Mouse (Mus musculus) cerebellum, postnatal 4 days (tissue): ENCODE measurements around the gene Atrip.

Experiments used
- DNase-seq, 2 experiments: peaks; one replicate each; pipeline ENCODE4 v3.0.0; 2022; ENCODE audit warnings: low spot score in 2 of 2, mixed read lengths in 1 of 2

The Atrip gene

DNA sequence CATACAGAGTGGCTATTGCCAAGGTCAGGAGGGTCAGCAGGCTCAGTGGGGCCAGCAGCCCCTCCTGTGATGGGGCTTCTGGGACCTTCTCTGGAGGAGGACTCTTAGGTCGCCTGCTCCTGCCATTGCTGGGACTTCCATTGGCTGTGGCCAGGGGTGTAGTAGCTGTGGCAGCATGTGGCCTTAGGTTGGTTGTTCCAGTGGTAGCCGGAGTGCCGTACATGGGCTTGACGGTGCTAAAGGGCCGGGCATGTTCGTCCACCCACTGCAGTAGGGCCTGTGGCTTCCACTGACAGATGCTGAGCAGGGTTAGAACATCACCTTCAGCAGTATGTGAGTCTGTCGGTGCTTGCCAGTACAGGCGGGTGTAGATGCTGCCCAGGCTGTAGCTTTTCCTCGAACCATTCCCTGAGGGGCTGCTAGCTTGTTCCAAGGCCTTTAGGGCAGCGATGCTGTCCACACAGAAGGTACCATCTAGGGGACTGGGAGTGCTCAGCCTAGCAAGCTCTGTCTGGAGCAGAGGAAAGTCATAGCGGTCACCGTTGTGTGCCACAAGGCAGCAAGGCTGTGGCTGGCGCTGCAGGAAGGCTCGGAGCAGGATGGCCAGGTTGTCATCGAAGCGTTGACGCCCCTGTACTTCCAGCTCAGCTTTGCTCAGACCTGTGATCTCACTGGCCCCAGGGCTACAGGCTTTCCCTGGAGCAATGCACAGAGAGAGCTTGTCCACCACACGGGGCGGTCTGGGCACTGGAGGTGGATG, 15.7 kb downstream of the Atrip start:
- no peak for DNase-seq

GRCm38 (mm10) chr9:109057543-109057942, 16.4 kb downstream of the Atrip start:
- DNase-seq: no peak

DNA sequence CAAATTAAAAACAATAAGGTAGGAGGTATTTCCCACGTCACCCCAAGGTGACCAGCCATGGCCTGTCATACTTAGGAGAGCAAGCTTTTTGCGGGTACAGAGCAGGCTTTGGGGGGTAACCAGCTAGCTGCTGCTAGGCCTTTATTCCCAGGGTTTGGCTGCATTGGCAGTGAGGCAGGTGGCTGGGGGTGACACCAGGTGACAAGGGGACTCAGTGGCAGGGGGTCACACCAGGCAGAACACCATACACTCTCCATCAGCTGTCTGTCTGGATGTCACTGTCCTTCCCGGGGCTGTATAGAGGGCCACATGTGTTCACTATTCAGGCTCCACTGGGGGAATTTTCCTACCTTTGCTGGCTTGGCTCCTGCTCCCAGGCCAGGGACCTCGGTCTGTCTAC, 17.0 kb downstream of the Atrip start:
- no peak for DNase-seq

GRCm38 (mm10) chr9:109056081-109056690, 17.7 kb downstream of the Atrip start:
- no peak for DNase-seq

DNA sequence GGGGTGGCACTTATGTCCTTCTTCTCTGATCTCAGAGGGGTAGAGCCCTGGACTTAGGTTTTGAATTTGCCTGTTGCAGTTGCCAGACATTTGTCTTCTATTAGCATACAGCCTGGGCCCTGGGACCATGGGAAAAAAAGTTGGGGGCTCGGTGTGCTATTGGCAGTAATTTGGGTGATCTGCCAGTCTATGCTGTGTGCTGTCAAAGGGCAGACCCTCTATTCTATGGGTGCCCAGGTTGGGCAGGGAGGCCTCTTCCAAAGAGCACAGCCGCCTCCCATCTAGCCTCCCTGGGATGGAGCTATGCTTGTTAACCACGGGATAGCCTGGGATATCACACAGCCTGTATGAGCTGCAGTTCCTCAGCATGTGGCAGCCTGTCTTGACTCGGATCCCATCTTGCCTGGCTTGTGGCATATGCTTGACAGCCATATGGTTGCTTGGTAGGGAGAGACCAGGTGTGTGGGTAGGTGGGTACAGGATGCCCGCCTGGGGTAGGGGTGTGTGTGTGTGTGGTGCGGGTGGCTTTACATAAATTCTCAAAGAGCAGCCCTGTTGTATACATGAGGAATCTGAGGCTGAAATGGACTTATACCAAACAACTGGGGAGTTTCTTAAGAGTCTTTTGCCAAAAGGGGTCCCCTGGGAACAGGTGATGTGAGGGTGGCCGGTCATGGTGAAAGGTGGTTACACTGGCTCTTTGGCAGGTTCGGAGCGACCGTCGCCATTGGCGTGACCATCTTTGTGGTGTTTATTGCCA, 18.5 kb downstream of the Atrip start:
- DNase-seq: no peak

DNA sequence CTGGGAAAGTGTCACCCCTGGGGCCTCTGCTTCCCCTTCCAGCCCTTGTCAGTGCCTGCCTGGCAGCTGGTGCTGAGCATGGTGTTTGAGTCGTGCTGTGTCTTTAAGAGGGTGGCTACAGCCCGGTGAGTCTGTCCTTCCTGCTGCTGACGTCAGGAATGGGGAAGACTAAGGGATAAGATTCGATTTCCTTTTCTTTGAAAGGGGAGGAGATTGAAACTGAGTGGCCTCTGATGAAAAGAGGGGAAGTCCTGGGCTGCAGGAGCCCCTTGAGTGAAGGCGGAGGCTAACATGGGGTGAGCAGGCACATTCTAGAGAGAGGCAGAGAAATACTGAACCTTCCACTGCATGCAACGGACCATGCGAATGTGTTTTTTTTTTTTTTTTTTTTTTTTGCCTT, 19.2 kb downstream of the Atrip start:
- no peak for DNase-seq

DNA sequence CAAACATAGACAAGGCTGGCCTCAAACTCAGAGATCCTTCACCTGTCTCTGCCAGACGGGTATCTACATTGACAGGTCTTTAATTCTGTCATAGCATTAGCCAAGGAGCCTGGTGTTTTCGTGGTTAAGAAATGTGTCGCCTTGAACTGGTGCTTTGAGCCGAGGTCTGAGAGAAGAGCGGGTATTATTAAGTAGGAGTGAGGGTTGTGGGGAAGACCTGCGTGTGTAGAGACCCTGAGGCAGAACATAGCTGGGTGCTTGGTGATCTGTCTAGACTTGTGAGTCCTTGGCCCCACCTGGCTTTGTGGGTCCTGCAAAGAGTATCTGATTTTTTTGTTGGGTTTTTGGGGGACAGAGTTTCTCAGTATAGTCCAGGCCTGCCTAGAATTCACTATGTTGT, 20.1 kb downstream of the Atrip start:
- DNase-seq: no peak

DNA sequence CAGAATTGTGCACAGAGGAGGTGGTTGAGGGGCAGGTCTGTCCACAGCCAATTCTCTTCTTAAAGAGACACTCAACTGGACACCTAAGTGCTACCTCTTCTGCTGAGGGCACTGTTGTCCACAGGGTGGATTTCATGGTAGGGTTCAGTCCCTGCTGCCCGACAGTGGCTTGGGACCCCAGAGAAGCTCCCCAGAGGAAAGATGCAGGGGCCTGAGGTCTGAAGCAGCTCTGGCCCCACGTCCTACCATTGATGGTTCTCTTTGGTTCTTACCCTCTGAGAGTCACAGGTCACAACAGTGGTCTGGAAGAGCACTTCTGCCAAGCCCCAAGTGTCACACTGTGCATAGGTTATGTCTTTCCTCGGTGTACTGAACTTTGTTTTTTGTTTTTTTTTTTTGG, 20.6 kb downstream of the Atrip start:
- no peak for DNase-seq

GRCm38 (mm10) chr9:109052490-109053260, 21.2 kb downstream of the Atrip start:
- no peak for DNase-seq

- no peak for DNase-seq
Observed at GRCm38 (mm10) chr9:109051651-109052489, 22.1 kb downstream of the Atrip start.

- no peak for DNase-seq
Observed at GRCm38 (mm10) chr9:109051011-109051501, 22.9 kb downstream of the Atrip start.

GRCm38 (mm10) chr9:109050674-109050997, 23.3 kb downstream of the Atrip start:
- no peak for DNase-seq

DNA sequence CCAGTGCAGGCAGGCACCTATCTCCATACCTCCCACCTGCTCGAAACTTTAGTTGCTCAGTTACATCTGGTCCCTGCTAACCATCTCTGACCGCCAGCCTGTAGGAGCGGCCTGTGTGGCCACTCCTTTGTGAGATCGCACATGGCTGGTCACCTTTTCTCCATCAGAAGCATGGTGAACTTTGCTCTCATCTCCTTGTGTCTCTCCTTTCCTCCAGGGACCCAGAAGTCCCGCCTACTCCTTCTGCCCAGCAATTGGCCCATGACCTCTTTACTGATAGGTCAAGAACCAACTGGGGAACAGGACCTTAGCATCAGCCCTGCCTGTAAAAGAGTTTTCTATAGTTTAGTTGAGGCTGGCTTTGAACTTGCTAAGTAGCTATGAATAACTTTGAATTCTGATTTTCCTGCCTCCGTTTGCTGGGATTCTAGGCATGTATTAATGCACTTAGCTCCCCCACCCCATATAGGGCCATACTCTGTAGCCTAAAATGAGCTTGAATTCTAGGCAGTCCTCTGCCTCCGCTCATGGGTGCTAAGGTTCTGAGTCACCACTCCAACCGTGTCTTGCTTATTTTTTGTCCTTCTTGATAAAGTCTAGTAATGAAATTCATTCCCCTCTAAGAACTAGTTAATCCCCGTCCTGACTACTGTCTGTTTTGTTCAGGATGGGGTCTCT, 23.8 kb downstream of the Atrip start:
- DNase-seq: no peak

DNA sequence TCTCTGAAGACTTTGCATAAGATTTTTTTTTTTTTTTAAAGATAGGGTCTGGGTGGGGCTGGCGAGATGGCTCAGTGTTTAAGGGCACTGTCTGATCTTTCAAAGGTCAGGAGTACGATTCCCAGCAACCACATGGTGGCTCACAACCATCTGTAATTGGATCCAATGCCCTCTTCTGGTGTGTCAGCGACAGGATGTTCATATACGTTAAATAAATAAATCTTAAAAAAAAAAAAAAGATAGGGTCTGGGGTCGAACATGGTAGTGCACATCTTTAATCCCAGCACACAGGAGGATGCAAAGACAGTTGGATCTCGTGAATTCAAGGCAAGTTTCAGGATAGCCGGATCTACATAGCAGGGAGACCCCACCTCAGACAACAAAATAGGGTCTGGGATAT, 24.6 kb downstream of the Atrip start:
- no peak for DNase-seq

DNA sequence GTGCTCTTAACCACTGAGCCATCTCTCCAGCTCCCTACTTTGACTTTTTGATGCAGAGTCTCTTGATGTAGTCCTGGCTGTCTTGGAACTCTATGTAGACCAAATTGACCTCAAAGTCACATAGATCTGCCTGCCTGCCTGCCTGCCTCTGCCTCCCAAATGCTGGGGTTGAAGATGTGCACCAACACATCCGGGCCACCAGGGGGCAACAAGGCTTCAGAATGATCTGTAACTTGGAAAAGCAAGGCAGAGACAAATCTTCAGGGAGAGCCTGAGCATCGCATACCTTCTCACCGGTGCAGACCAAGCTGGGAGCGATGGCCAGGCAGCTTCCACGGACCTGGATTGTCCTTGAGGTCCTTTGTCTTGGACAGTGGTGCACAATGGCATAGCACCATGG, 27.6 kb downstream of the Atrip start:
- no peak for DNase-seq

GRCm38 (mm10) chr9:109041351-109041750, 32.6 kb downstream of the Atrip start:
- DNase-seq: no peak

- DNase-seq: no peak
Observed at GRCm38 (mm10) chr9:109040906-109041305, 33.0 kb downstream of the Atrip start.

- DNase-seq: no peak
Observed at GRCm38 (mm10) chr9:109040216-109040615, 33.7 kb downstream of the Atrip start.

DNA sequence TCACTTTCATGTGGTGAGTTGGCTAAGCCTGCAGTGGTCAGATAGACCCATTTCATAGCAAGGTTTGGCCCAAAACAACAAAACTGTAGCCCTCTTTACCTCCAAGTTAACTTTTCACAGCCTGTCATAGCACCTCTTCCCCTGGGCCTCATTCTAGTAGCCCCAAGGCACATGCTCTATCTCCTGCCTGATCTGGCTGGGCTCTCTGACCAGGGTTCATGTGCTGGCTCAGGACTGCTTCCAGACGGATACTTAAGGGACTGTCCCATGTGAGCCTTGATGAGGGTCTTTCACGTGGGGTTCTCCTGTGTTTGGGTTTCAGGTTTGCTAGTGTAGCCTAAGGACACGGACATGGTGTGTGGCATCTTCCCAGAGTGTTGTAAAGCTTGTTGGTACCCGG, 34.2 kb downstream of the Atrip start:
- no peak for DNase-seq

DNA sequence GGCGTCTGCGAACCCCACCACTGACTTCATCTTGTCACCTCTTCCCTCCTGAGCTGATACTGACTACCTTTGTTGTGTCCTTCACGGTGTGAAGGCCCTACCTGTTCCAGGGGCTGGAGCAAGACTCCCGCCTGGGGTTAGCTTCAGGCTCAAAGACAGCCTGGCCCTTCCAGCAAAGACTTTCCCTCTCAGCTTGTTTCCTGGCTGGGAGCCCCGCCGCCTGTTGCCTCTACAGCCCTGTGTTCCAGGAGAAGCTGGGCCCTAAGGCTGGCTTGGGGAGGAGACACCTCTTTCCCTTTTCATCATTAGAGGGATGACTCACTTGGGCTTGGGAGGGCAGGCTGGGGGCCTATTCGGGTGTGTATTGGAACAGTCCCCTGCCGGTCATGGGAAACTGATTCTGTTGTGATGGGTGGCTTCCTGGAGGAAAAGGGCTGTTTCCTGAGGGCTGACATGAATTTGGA, 35.0 kb downstream of the Atrip start:
- no peak for DNase-seq
